Mouse (Mus musculus) limb, embryonic 12.5 days (tissue): ENCODE measurements around the gene Fzd1. TPM values are rescaled to one million over a fixed set of nuclear protein-coding genes. Genes with fewer than 3 reads are reported as not detected.

ENCODE experiments used
- ATAC-seq: fragments of 200-750 bp; cut with Nextera tagmentation; 2 replicates; pipeline ENCODE4 v1.8.0; 2017; ENCODE audit warnings: low read depth, moderate TSS enrichment; ENCODE audit not compliant: insufficient number of reproducible peaks, insufficient read depth, low FRiP score, low TSS enrichment
- H3K27ac ChIP-seq: fragments of 300-500 bp; sonication (generic); 2 replicates; pipeline ENCODE4 v1.5.1; 2016; ENCODE audit warnings: mild to moderate bottlenecking, moderate library complexity
- H3K27me3 ChIP-seq: fragments of 300-500 bp; sonication (generic); 2 replicates; pipeline ENCODE4 v1.6.1; 2016; ENCODE audit warnings: mild to moderate bottlenecking, moderate library complexity
- H3K36me3 ChIP-seq: fragments of 300-500 bp; sonication (generic); 2 replicates; pipeline ENCODE4 v1.6.1; 2016; ENCODE audit warnings: mild to moderate bottlenecking, moderate library complexity
- H3K4me1 ChIP-seq: fragments of 300-500 bp; sonication (generic); replicated peaks from 2 replicates; pipeline ENCODE4 v1.6.1; 2016
- H3K4me2 ChIP-seq: fragments of 300-500 bp; sonication (generic); 2 replicates; pipeline ENCODE4 v1.6.1; 2016; ENCODE audit warnings: mild to moderate bottlenecking, moderate library complexity
- H3K4me3 ChIP-seq: fragments of 300-500 bp; sonication (generic); replicated peaks from 2 replicates; pipeline ENCODE4 v1.5.1; 2016; ENCODE audit warnings: mild to moderate bottlenecking
- H3K9ac ChIP-seq: fragments of 300-500 bp; sonication (generic); replicated peaks from 2 replicates; pipeline ENCODE4 v1.6.1; 2016; ENCODE audit warnings: mild to moderate bottlenecking, moderate library complexity
- H3K9me3 ChIP-seq: fragments of 300-500 bp; sonication (generic); 2 replicates; pipeline ENCODE4 v1.6.1; 2016; ENCODE audit warnings: mild to moderate bottlenecking, moderate library complexity
- WGBS: fragments of 180-500 bp; shearing (Covaris S2); methylation state at CpG from one replicate; pipeline ENCODE4 v1.1.7; 2016; 5-methylcytosine and 5-hydroxymethylcytosine counted together
- polyA plus RNA-seq: library from polyadenylated mRNA; unstranded; fragments of >200 nt; fragmentation: Nextera tagmentation; extraction: Ambion mirVana; gene quantifications from 2 replicates; pipeline ENCODE4 v1.2.1, GENCODE M21; 2016

Fzd1 gene
- 34.1 and 39.0 TPM in 2 replicates for polyA plus RNA-seq

DNA sequence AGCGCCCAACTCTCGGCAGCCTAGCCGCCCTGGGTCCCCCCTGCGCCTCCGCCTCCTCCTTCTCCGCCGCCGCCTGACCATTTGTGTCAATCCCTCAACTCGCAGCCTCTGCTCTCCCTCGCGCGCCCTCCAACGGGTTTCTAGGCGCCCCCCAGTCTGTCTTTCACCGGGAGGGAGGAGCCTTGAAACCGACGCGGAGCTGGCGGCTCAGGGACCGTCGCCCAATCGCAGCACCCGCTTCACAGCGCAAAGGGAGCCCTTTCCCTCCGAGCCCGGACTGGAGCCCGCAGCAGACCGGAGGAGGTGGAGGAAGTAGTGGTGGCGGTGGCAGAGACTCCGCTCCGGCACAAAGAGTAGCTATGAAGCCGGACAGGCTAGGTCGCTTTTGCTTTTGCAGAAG lies at the start of gene Fzd1:
TSS of gene Fzd1 (minus strand) at position 134 of the 400 bp plus-strand sequence.
- WGBS: under 1% methylated on average over 32 of the region's 33 CpGs
- Histone ChIP-seq H3K27me3 (no peaks in the 10 kb centered on the region; the same call in 1 of the 2 replicates), H3K9me3 (no peaks in the 10 kb centered on the region), H3K4me3 (peak within 1 kb of the TSS; percentile 88), H3K9ac (peak within 1 kb of the TSS; percentile 97), H3K36me3 (peaks cover 5% of the 10 kb centered on the region; the same call in 1 of the 2 replicates), H3K4me2 (peak within 1 kb of the TSS; percentile 92), H3K27ac (peak within 1 kb of the TSS; percentile 99), H3K4me1 (peaks cover 27% of the 10 kb centered on the region)
- peak; percentile 93 for ATAC-seq

DNA sequence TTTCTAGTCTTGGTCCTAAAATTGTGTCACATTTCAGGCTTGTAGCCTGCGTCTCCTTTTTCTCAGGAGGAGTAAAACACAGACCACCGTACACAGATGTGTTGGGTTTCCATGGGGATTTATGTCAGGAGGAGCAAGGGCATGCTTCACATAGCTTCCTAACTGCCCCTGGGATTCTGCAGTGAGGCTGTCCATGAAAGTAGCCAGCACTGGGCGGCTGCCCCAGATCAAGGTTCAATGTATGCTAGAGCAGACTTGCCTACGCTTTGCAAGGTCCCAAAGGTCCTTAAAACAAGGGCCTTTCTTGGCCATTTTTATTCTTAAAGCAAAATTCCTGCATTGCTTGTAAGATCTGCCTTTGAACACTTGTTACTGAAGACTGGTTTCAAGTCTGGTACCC lies 47.4 kb upstream of the Fzd1 start:
- no peaks in the 10 kb centered on the region for H3K9me3 ChIP-seq
- H3K27ac ChIP-seq: peak overlapping the region; percentile 14; the same call in 1 of the 2 replicates
- H3K9ac ChIP-seq: no peak overlapping the region
- no peak overlapping the region for H3K4me2 ChIP-seq
- WGBS: 33% methylated on average over 4 of the region's 4 CpGs
- H3K4me1 ChIP-seq: peaks cover 24% of the 10 kb centered on the region
- H3K27me3 ChIP-seq: no peaks in the 10 kb centered on the region
- no peak overlapping the region for H3K4me3 ChIP-seq
- H3K36me3 ChIP-seq: no peaks in the 10 kb centered on the region
- no peak for ATAC-seq

- Histone ChIP-seq H3K27ac (no peak overlapping the region), H3K9me3 (no peaks in the 10 kb centered on the region), H3K27me3 (no peaks in the 10 kb centered on the region), H3K4me3 (no peak overlapping the region), H3K4me2 (no peak overlapping the region), H3K9ac (no peak overlapping the region), H3K36me3 (no peaks in the 10 kb centered on the region), H3K4me1 (peaks cover 24% of the 10 kb centered on the region)
- 69% methylated on average over 5 of the region's 5 CpGs for WGBS
- ATAC-seq: no peak
Observed at GRCm38 (mm10) chr5:4803708-4804107, 45.9 kb upstream of the Fzd1 start.

GRCm38 (mm10) chr5:4801971-4802370 lies 44.1 kb upstream of the Fzd1 start:
- ATAC-seq: no peak
- Histone ChIP-seq H3K4me3 (no peak overlapping the region), H3K27me3 (no peaks in the 10 kb centered on the region), H3K4me2 (no peak overlapping the region), H3K36me3 (no peaks in the 10 kb centered on the region), H3K4me1 (peaks cover 24% of the 10 kb centered on the region), H3K9ac (no peak overlapping the region), H3K9me3 (no peaks in the 10 kb centered on the region), H3K27ac (no peak overlapping the region)

GRCm38 (mm10) chr5:4801096-4801850 lies 43.4 kb upstream of the Fzd1 start:
- Histone ChIP-seq H3K36me3 (no peaks in the 10 kb centered on the region), H3K4me3 (no peak overlapping the region), H3K27me3 (no peaks in the 10 kb centered on the region), H3K4me1 (peaks cover 24% of the 10 kb centered on the region), H3K4me2 (no peak overlapping the region), H3K9me3 (no peaks in the 10 kb centered on the region), H3K9ac (no peak overlapping the region), H3K27ac (no peak overlapping the region)
- 75% methylated on average over 8 of the region's 8 CpGs for WGBS
- ATAC-seq: no peak

GRCm38 (mm10) chr5:4791219-4791618 lies 33.4 kb upstream of the Fzd1 start:
- Histone ChIP-seq H3K9me3 (peaks cover 14% of the 10 kb centered on the region; the same call in 1 of the 2 replicates), H3K27me3 (no peaks in the 10 kb centered on the region), H3K4me1 (no peaks in the 10 kb centered on the region; the same call in 1 of the 2 replicates), H3K4me2 (no peak overlapping the region), H3K4me3 (no peak overlapping the region), H3K27ac (no peak overlapping the region), H3K36me3 (no peaks in the 10 kb centered on the region), H3K9ac (no peak overlapping the region)
- 71% methylated on average over 3 of the region's 3 CpGs for WGBS
- no peak for ATAC-seq

GRCm38 (mm10) chr5:4790265-4790664 lies 32.4 kb upstream of the Fzd1 start:
- Histone ChIP-seq H3K4me3 (no peak overlapping the region), H3K9me3 (peaks cover 14% of the 10 kb centered on the region; the same call in 1 of the 2 replicates), H3K27me3 (no peaks in the 10 kb centered on the region), H3K9ac (no peak overlapping the region), H3K36me3 (no peaks in the 10 kb centered on the region), H3K4me2 (no peak overlapping the region), H3K4me1 (no peaks in the 10 kb centered on the region; the same call in 1 of the 2 replicates), H3K27ac (no peak overlapping the region)
- ATAC-seq: no peak
- WGBS: 96% methylated on average over 4 of the region's 4 CpGs

DNA sequence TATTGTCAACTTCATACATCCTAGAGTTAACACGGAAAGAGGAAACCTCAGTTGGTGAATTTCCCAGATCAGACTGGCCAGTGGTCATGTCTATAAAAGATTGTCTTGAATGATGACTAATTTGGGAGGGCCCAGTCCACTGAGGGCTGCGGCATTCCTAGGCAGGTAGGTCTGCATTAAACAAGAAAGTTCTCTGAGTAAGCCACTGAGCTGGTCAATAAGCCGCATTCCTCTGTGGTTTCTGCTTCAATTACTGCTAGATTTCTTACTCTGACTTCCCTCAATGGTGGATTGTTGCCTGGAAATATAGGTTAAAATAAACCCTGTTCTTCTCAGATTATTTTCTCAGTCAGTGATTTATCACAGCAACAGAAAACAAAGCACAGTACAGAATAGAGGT lies 30.6 kb upstream of the Fzd1 start:
- Histone ChIP-seq H3K4me2 (no peak overlapping the region), H3K4me3 (no peak overlapping the region), H3K4me1 (no peaks in the 10 kb centered on the region), H3K36me3 (no peaks in the 10 kb centered on the region), H3K9me3 (peaks cover 5% of the 10 kb centered on the region; the same call in 1 of the 2 replicates), H3K27ac (no peak overlapping the region), H3K9ac (no peak overlapping the region), H3K27me3 (no peaks in the 10 kb centered on the region)
- 83% methylated on average over 3 of the region's 3 CpGs for WGBS
- ATAC-seq: no peak

DNA sequence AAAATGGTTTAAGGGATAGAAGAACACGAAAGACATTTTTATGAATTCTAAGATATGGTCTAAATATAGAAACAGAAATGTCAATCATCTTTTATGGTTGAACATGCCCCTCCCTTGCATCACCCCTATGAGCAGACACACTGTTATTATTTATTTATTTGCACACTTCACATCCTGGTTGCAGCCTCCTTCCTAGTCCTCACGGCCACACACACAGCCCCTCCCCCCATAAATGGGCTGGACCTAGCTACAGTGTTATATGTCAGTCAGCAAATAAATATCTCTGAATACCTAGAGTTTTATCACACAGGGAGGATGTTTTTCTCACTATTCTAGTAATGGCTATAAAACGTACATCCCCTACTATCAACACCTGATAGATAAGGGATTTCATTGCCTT lies 29.0 kb upstream of the Fzd1 start:
- ATAC-seq: no peak
- Histone ChIP-seq H3K27ac (no peak overlapping the region), H3K9ac (no peak overlapping the region), H3K4me2 (no peak overlapping the region), H3K9me3 (no peaks in the 10 kb centered on the region), H3K27me3 (no peaks in the 10 kb centered on the region), H3K4me1 (no peaks in the 10 kb centered on the region), H3K4me3 (no peak overlapping the region), H3K36me3 (no peaks in the 10 kb centered on the region)
- 76% methylated on average over 3 of the region's 3 CpGs for WGBS

DNA sequence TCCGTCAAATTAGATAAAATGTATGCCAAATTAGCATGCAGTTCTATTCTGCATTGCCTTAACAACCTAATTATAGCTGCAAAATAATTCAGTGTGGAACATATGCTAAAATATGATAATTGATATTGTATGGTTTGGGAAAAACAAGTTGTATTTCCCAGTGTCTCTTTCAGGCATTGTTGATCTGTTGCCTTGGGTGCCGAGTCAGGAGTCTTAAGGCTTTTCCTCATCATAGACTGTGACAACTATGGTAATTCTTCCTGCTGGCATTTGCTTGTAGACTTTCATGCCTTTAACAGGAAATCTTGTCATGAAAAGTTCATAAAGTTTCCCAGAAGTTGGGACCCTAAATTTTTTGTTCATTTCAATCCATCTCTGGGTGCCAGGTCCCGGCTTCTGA lies 20.4 kb upstream of the Fzd1 start:
- Histone ChIP-seq H3K9ac (no peak overlapping the region), H3K4me2 (no peak overlapping the region), H3K4me1 (peaks cover 6% of the 10 kb centered on the region; the same call in 1 of the 2 replicates), H3K27me3 (no peaks in the 10 kb centered on the region), H3K9me3 (no peaks in the 10 kb centered on the region), H3K4me3 (no peak overlapping the region), H3K27ac (no peak overlapping the region), H3K36me3 (no peaks in the 10 kb centered on the region)
- 91% methylated on average over 3 of the region's 3 CpGs for WGBS
- ATAC-seq: no peak

DNA sequence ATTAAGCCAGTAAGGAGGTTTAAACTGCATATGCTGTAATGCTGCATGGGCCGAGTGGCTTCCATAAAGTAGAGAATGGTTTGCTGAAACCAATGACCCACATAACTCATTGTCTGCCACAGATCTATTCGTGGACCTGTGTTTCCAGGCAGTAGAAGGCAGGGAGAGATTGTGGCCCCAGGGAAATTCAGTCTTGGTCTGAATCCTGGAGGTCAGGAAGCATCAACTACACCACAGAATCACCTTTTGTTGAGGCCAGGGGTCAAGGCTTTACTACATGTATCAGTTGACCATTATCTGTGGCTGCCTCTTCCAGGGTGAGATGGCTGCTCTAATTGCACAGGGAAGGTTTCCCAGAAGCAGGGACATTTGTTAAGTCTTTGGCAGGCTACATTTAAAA lies 18.7 kb upstream of the Fzd1 start:
- Histone ChIP-seq H3K9me3 (no peaks in the 10 kb centered on the region), H3K4me3 (no peak overlapping the region), H3K4me1 (peaks cover 6% of the 10 kb centered on the region; the same call in 1 of the 2 replicates), H3K27me3 (no peaks in the 10 kb centered on the region), H3K9ac (no peak overlapping the region), H3K36me3 (no peaks in the 10 kb centered on the region), H3K27ac (no peak overlapping the region), H3K4me2 (no peak overlapping the region)
- ATAC-seq: no peak
- WGBS: 16% methylated on average over 2 of the region's 2 CpGs
